Mouse (Mus musculus) hindbrain, postnatal 0 days (tissue): Measurements from ENCODE around the gene Mif. TPM values are rescaled to one million over a fixed set of nuclear protein-coding genes. Genes with fewer than 3 reads are reported as not detected.

Experiments
- ATAC-seq: fragments of 200-750 bp; cut with Nextera tagmentation; 2 replicates; pipeline ENCODE4 v1.8.0; 2017; ENCODE audit warnings: mild to moderate bottlenecking, moderate TSS enrichment, moderate library complexity
- DNase-seq: peaks from one replicate; pipeline ENCODE4 v3.0.0-alpha.2; 2015; ENCODE audit warnings: low spot score
- H3K27ac ChIP-seq: fragments of 300-500 bp; sonication (generic); 2 replicates; pipeline ENCODE4 v1.5.1; 2014; ENCODE audit warnings: mild to moderate bottlenecking
- H3K27me3 ChIP-seq: fragments of 300-500 bp; sonication (generic); 2 replicates; pipeline ENCODE4 v1.6.1; 2014; ENCODE audit warnings: low read length, mixed read lengths; ENCODE audit not compliant: insufficient read depth
- H3K36me3 ChIP-seq: fragments of 300-500 bp; sonication (generic); 2 replicates; pipeline ENCODE4 v1.6.1; 2014; ENCODE audit warnings: low read length, mixed read lengths; ENCODE audit not compliant: insufficient read depth
- H3K4me1 ChIP-seq: fragments of 300-500 bp; sonication (generic); 2 replicates; pipeline ENCODE4 v1.6.1; 2014; ENCODE audit warnings: antibody characterized with exemption, low read length, mixed read lengths; ENCODE audit not compliant: insufficient read depth
- H3K4me2 ChIP-seq: fragments of 300-500 bp; sonication (generic); 2 replicates; pipeline ENCODE4 v1.6.1; 2014; ENCODE audit warnings: low read depth, mild to moderate bottlenecking, low read length, moderate library complexity, mixed read lengths
- H3K4me3 ChIP-seq: fragments of 300-500 bp; sonication (generic); 2 replicates; pipeline ENCODE4 v1.5.1; 2014; ENCODE audit warnings: low read length
- H3K9ac ChIP-seq: fragments of 300-500 bp; sonication (generic); replicated peaks from 2 replicates; pipeline ENCODE4 v1.6.1; 2014; ENCODE audit warnings: mild to moderate bottlenecking, low read length, moderate library complexity, mixed read lengths
- H3K9me3 ChIP-seq: fragments of 300-500 bp; sonication (generic); 2 replicates; pipeline ENCODE4 v1.6.1; 2016; ENCODE audit warnings: low read length, mixed read lengths
- CTCF ChIP-seq: IDR thresholded peaks from 2 replicates; pipeline ENCODE4 v1.5.1; 2016; ENCODE audit warnings: antibody characterized with exemption, control low read depth, low read depth
- WGBS: fragments of 180-500 bp; shearing (Covaris S2); extraction: QIAGEN DNeasy Blood & Tissue Kit; methylation state at CpG from one replicate; pipeline ENCODE4 v1.1.7; 2014; 5-methylcytosine and 5-hydroxymethylcytosine counted together
- polyA plus RNA-seq: library from polyadenylated mRNA; unstranded; fragments of >200 nt; fragmentation: Nextera tagmentation; extraction: Ambion mirVana; gene quantifications from 2 replicates; pipeline ENCODE4 v1.2.1, GENCODE M21; 2015
- total RNA-seq: library from RNA; depleted of rRNA; stranded (reverse); fragments of >200 nt; gene quantifications from 2 replicates; pipeline ENCODE4 v1.2.3, GENCODE M21; 2014

Gene Mif
- total and polyA plus RNA-seq, 2 experiments from 2014 or later, result 1,072 to 1,891 TPM

- no peaks in the 10 kb centered on the region for H3K9me3 ChIP-seq
- peaks cover 17% of the 10 kb centered on the region for H3K4me1 ChIP-seq
- no peaks in the 10 kb centered on the region for H3K27me3 ChIP-seq
- no peak for DNase-seq
- H3K4me2 ChIP-seq, result no peak overlapping the region
- no peak overlapping the region for H3K4me3 ChIP-seq
- WGBS, result 91% methylated on average over 10 of the region's 10 CpGs
- no peak overlapping the region for H3K9ac ChIP-seq
- no peaks in the 10 kb centered on the region for H3K36me3 ChIP-seq
- no peak for TF ChIP-seq CTCF
- no peak for ATAC-seq
- H3K27ac ChIP-seq, result no peak overlapping the region
Observed at GRCm38 (mm10) chr10:75839092-75839491, 20.9 kb downstream of the Mif start.

GRCm38 (mm10) chr10:75837248-75837759 lies 22.7 kb downstream of the Mif start, which contains the start of gene Gstt2:
Gstt2 (minus strand) TSS chr10:75837424.
- Histone ChIP-seq H3K4me1 (peaks cover 24% of the 10 kb centered on the region), H3K36me3 (no peaks in the 10 kb centered on the region), H3K9me3 (no peaks in the 10 kb centered on the region), H3K27ac (peak within 1 kb of the TSS; percentile 85), H3K27me3 (no peaks in the 10 kb centered on the region), H3K4me2 (peak within 1 kb of the TSS; percentile 76), H3K9ac (peak within 1 kb of the TSS; percentile 56), H3K4me3 (peak within 1 kb of the TSS; percentile 42)
- WGBS, result under 1% methylated on average over 21 of the region's 21 CpGs
- DNase-seq (peak; percentile 97), ATAC-seq (peak; percentile 94)
- peak; percentile 61 for TF ChIP-seq CTCF

GRCm38 (mm10) chr10:75835761-75836531 lies 24.1 kb downstream of the Mif start:
- no peak overlapping the region for H3K27ac ChIP-seq
- H3K36me3 ChIP-seq, result no peaks in the 10 kb centered on the region
- peak overlapping the region; percentile 69 for H3K4me2 ChIP-seq
- no peaks in the 10 kb centered on the region for H3K9me3 ChIP-seq
- H3K27me3 ChIP-seq, result no peaks in the 10 kb centered on the region
- H3K4me1 ChIP-seq, result peaks cover 24% of the 10 kb centered on the region
- WGBS, result 20% methylated on average over 9 of the region's 10 CpGs
- no peak overlapping the region for H3K9ac ChIP-seq
- no peak for DNase-seq
- TF ChIP-seq CTCF, result 0 out of 2 replicates have a peak, but pooled peaks have one; percentile 2
- no peak overlapping the region for H3K4me3 ChIP-seq
- no peak for ATAC-seq

- Histone ChIP-seq H3K4me1 (peaks cover 24% of the 10 kb centered on the region), H3K27me3 (no peaks in the 10 kb centered on the region), H3K9ac (no peak overlapping the region), H3K36me3 (no peaks in the 10 kb centered on the region), H3K4me3 (0 out of 2 replicates have a peak overlapping the region, but pooled peaks have one; percentile 1), H3K27ac (no peak overlapping the region), H3K9me3 (no peaks in the 10 kb centered on the region), H3K4me2 (peak overlapping the region; percentile 69)
- WGBS, result 1% methylated on average over 10 of the region's 10 CpGs
- ATAC-seq (peak; percentile 55; the same call in 1 of the 2 replicates), DNase-seq (peak; percentile 46)
- no peak for TF ChIP-seq CTCF
Observed at GRCm38 (mm10) chr10:75835307-75835706, 24.7 kb downstream of the Mif start.

GRCm38 (mm10) chr10:75834721-75835120 lies 25.3 kb downstream of the Mif start:
- peak overlapping the region; percentile 69 for H3K4me2 ChIP-seq
- DNase-seq, result no peak
- no peaks in the 10 kb centered on the region for H3K36me3 ChIP-seq
- H3K9me3 ChIP-seq, result no peaks in the 10 kb centered on the region
- TF ChIP-seq CTCF, result no peak
- peak overlapping the region; percentile 20; the same call in 1 of the 2 replicates for H3K27ac ChIP-seq
- ATAC-seq, result no peak
- peak overlapping the region; percentile 37 for H3K4me3 ChIP-seq
- peak overlapping the region; percentile 37; the same call in 1 of the 2 replicates for H3K9ac ChIP-seq
- WGBS, result 12% methylated on average over 9 of the region's 9 CpGs
- H3K27me3 ChIP-seq, result no peaks in the 10 kb centered on the region
- peaks cover 24% of the 10 kb centered on the region for H3K4me1 ChIP-seq

GRCm38 (mm10) chr10:75834250-75834649 lies 25.8 kb downstream of the Mif start:
- Histone ChIP-seq H3K4me1 (peaks cover 24% of the 10 kb centered on the region), H3K36me3 (no peaks in the 10 kb centered on the region), H3K27me3 (no peaks in the 10 kb centered on the region), H3K9me3 (no peaks in the 10 kb centered on the region), H3K9ac (peak overlapping the region; percentile 37; the same call in 1 of the 2 replicates), H3K27ac (peak overlapping the region; percentile 20; the same call in 1 of the 2 replicates), H3K4me3 (peak overlapping the region; percentile 37), H3K4me2 (peak overlapping the region; percentile 69)
- TF ChIP-seq CTCF, result no peak
- DNase-seq (peak; percentile 78), ATAC-seq (no peak)
- under 1% methylated on average over 21 of the region's 21 CpGs for WGBS
